In the genomic region with DNA sequence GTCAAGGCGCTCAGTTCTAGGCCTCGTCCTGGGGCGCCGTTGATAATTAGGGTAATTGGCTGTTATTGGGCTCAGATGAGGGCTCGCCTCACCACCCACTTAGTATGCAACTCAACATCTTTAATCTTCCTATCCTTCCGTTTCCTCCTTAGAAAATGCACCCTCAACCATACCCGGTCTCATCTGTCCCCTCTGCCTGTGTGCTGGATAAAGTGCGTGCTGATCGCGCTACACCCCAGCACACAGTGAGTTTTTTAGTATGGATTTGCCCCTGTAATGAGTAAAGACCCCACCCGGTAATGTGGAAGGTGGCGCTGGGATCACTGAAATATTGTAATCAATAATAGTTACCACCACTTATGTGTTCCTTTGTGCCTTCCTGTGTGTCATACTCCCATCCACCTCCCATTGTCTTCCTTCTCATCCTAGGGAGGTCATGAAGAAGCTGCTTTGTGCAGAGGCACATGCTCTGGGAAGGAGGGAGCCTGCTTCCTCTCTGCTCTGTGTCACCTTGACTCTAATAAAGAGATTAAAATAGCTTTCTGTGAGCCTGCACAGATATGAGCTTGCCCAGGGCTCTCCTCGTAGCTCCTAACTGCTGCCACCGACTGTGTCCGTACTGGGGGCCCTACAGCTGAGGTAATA, we compare ENCODE assay signal across 8 mouse cellular contexts. TPM values are rescaled to one million over a fixed set of nuclear protein-coding genes. Genes with fewer than 3 reads are reported as not detected.
A peak's percentile ranks its signal among the peaks of the same experiment; 100 is the strongest.
DNase-seq lines count a peak whose midpoint lies in the region; ATAC-seq and TF ChIP-seq lines count a peak whose summit lies in the region.

No protein-coding gene starts in this region.

- WGBS in hindbrain, embryonic 11.5 days, result 12% methylated on average over 15 of the region's 15 CpGs
- WGBS in midbrain, embryonic 11.5 days, result 11% methylated on average over 15 of the region's 15 CpGs

- H3K27me3 ChIP-seq in hindbrain, embryonic 11.5 days (ENCODE audit: control insufficient read depth, insufficient read depth, low read length), result no peaks in the 10 kb centered on the region
- H3K27me3 ChIP-seq in midbrain, embryonic 11.5 days (ENCODE audit: control insufficient read depth, insufficient read depth, low read length), result no peaks in the 10 kb centered on the region; the same call in 1 of the 2 replicates

- no peaks in the 10 kb centered on the region for H3K9me3 ChIP-seq in hindbrain, embryonic 11.5 days (ENCODE audit: control insufficient read depth, low read length)
- no peaks in the 10 kb centered on the region for H3K9me3 ChIP-seq in midbrain, embryonic 11.5 days (ENCODE audit: control insufficient read depth, low read length)

- H3K9ac ChIP-seq in hindbrain, embryonic 11.5 days (ENCODE audit: low read depth, low read length), result peak overlapping the region; percentile 86
- H3K9ac ChIP-seq in midbrain, embryonic 11.5 days (ENCODE audit: low read length), result peak overlapping the region; percentile 76

- no peak for DNase-seq in left cerebral cortex, adult 2 months (ENCODE audit: extremely low spot score in 1 of 2, low spot score in 2 of 2)
- no peak for DNase-seq in left cerebral cortex, adult 18-20 months (ENCODE audit: low spot score in 2 of 2)
- peak; percentile 20 for DNase-seq in c-Kit-positive CD71-positive TER-119-negative erythroid progenitor cells, embryonic 14.5 days (ENCODE audit: low read depth)
- no peak for DNase-seq in hindbrain, embryonic 11.5 days (ENCODE audit: low spot score)
- DNase-seq in midbrain, embryonic 11.5 days (ENCODE audit: low spot score, missing footprints), result peak; percentile 94
- DNase-seq in ovary, postnatal 36 days (ENCODE audit: low spot score), result no peak
- no peak for DNase-seq in urinary bladder, adult 18-20 months (ENCODE audit: low spot score in 2 of 2)
- no peak for DNase-seq in right cerebral cortex, postnatal 14 days

- H3K36me3 ChIP-seq in hindbrain, embryonic 11.5 days (ENCODE audit: control insufficient read depth, insufficient read depth, low read length), result no peaks in the 10 kb centered on the region
- H3K36me3 ChIP-seq in midbrain, embryonic 11.5 days (ENCODE audit: control insufficient read depth, insufficient read depth, low read length), result no peaks in the 10 kb centered on the region

- TF ChIP-seq CTCF in left cerebral cortex, adult 2 months (IDR thresholded peaks at IDR 0.05), result no peak

- H3K4me3 ChIP-seq in left cerebral cortex, adult 2 months, result peak overlapping the region; percentile 65
- peak overlapping the region; percentile 79 for H3K4me3 ChIP-seq in hindbrain, embryonic 11.5 days (ENCODE audit: low read depth, low read length)
- H3K4me3 ChIP-seq in midbrain, embryonic 11.5 days (ENCODE audit: low read depth, low read length), result peak overlapping the region; percentile 68

- peak overlapping the region; percentile 90 for H3K27ac ChIP-seq in left cerebral cortex, adult 2 months
- peak overlapping the region; percentile 56 for H3K27ac ChIP-seq in hindbrain, embryonic 11.5 days (ENCODE audit: low read depth, low read length)
- H3K27ac ChIP-seq in midbrain, embryonic 11.5 days (ENCODE audit: low read depth, low read length), result no peak overlapping the region; the same call in 1 of the 2 replicates

- ATAC-seq in hindbrain, embryonic 11.5 days (ENCODE audit: low FRiP score), result peak; percentile 10; the same call in 1 of the 2 replicates
- peak; percentile 6 for ATAC-seq in midbrain, embryonic 11.5 days (ENCODE audit: low FRiP score)

- no peaks in the 10 kb centered on the region for H3K4me1 ChIP-seq in hindbrain, embryonic 11.5 days (replicated peaks; ENCODE audit: control insufficient read depth, insufficient read depth, low read length)
- H3K4me1 ChIP-seq in midbrain, embryonic 11.5 days (ENCODE audit: control insufficient read depth, insufficient read depth, low read length), result peaks cover 19% of the 10 kb centered on the region

- intact Hi-C loops in left cerebral cortex, adult 2 months (cut with DNase I), result loop anchor here (5.0 kb wide), 1 partner anchor 53 kb away; the partner anchor contains the start of gene Ppp1r37

- peak overlapping the region; percentile 95 for H3K4me2 ChIP-seq in hindbrain, embryonic 11.5 days (replicated peaks; ENCODE audit: low read depth, low read length)
- H3K4me2 ChIP-seq in midbrain, embryonic 11.5 days, result peak overlapping the region; percentile 97

RNA-seq across cellular contexts. Expression of gene Trappc6a, which starts 0.9 kb away (rescaled TPM):
- 10 to 100 TPM; 16.6 to 18.4 TPM for total RNA-seq in left cerebral cortex, adult 2 months (2021)
- 10 to 100 TPM; 18.7 to 21.1 TPM for total RNA-seq in left cerebral cortex, adult 18-20 months (2021)
- 45.7 and 49.8 TPM in 2 replicates for polyA plus RNA-seq in hindbrain, embryonic 11.5 days (2014; fragmentation: Nextera tagmentation; extraction: Ambion mirVana)
- polyA plus RNA-seq in midbrain, embryonic 11.5 days (2014; fragmentation: Nextera tagmentation; extraction: Ambion mirVana), result 41.5 and 51.6 TPM in 2 replicates

RNA-seq across cellular contexts. Expression of gene Bloc1s3, which starts 0.9 kb away (rescaled TPM):
- total RNA-seq in left cerebral cortex, adult 2 months (2021), result 1 to 10 TPM; 6.7 to 7.9 TPM
- 1 to 10 TPM; 7.6 to 7.8 TPM for total RNA-seq in left cerebral cortex, adult 18-20 months (2021)
- polyA plus RNA-seq in hindbrain, embryonic 11.5 days (2014; fragmentation: Nextera tagmentation; extraction: Ambion mirVana), result 2.4 and 2.5 TPM in 2 replicates
- 2.6 TPM in 2 replicates for polyA plus RNA-seq in midbrain, embryonic 11.5 days (2014; fragmentation: Nextera tagmentation; extraction: Ambion mirVana)

RNA-seq across cellular contexts. Expression of gene Nkpd1, which starts 8.6 kb away (rescaled TPM):
- total RNA-seq in left cerebral cortex, adult 2 months (2021), result under 1 TPM; 0.44 to 0.84 TPM
- total RNA-seq in left cerebral cortex, adult 18-20 months (2021), result under 1 TPM; 0.72 to 0.94 TPM
- 0.10 and 0.17 TPM in 2 replicates for polyA plus RNA-seq in hindbrain, embryonic 11.5 days (2014; fragmentation: Nextera tagmentation; extraction: Ambion mirVana)
- polyA plus RNA-seq in midbrain, embryonic 11.5 days (2014; fragmentation: Nextera tagmentation; extraction: Ambion mirVana), result not detected in 2 replicates

RNA-seq across cellular contexts. Expression of gene Exoc3l2, which starts 45.9 kb away (rescaled TPM):
- under 1 TPM; 0.26 to 0.36 TPM for total RNA-seq in left cerebral cortex, adult 2 months (2021)
- total RNA-seq in left cerebral cortex, adult 18-20 months (2021), result under 1 TPM; 0.40 to 0.74 TPM
- polyA plus RNA-seq in hindbrain, embryonic 11.5 days (2014; fragmentation: Nextera tagmentation; extraction: Ambion mirVana), result 0.66 and 0.76 TPM in 2 replicates
- 0.77 and 1.1 TPM in 2 replicates for polyA plus RNA-seq in midbrain, embryonic 11.5 days (2014; fragmentation: Nextera tagmentation; extraction: Ambion mirVana)

RNA-seq across cellular contexts. Expression of gene Mark4, which starts 50.4 kb away (rescaled TPM):
- 10 to 100 TPM; 79.1 to 79.5 TPM for total RNA-seq in left cerebral cortex, adult 2 months (2021)
- total RNA-seq in left cerebral cortex, adult 18-20 months (2021), result 10 to 100 TPM; 69.7 to 74.5 TPM
- polyA plus RNA-seq in hindbrain, embryonic 11.5 days (2014; fragmentation: Nextera tagmentation; extraction: Ambion mirVana), result 11.5 and 13.3 TPM in 2 replicates
- 8.9 and 10.7 TPM in 2 replicates for polyA plus RNA-seq in midbrain, embryonic 11.5 days (2014; fragmentation: Nextera tagmentation; extraction: Ambion mirVana)

Comparison
In these comparisons a context has a peak if more than half of its experiments do, and no peak if none do; other contexts are left out.
1. DNase-seq: peak in c-Kit-positive CD71-positive TER-119-negative erythroid progenitor cells, embryonic 14.5 days (single experiment) and midbrain, embryonic 11.5 days (single experiment); none in left cerebral cortex, adult 2 months (0 of 2), left cerebral cortex, adult 18-20 months (0 of 2), hindbrain, embryonic 11.5 days (single experiment), ovary, postnatal 36 days (single experiment), urinary bladder, adult 18-20 months (0 of 2) and right cerebral cortex, postnatal 14 days (single experiment).
2. Peak in every context shown above with its lines, with median percentiles within 50 percentile points of each other: H3K4me3 ChIP-seq.